Mouse (Mus musculus) CD4-positive naive resting alpha-beta T cell, adult 76 days (primary cell): ENCODE measurements around the gene Kmt2b. TPM values are rescaled to one million over a fixed set of nuclear protein-coding genes. Genes with fewer than 3 reads are reported as not detected.

Source experiments
- total RNA-seq: library from RNA; stranded (reverse); gene quantifications from one replicate; pipeline ENCODE4 v1.2.4, GENCODE M21; 2023

The Kmt2b gene
- total RNA-seq: 101 TPM

GRCm38 (mm10) chr7:30588676-30589434 is at the start of gene Kmt2b:
Gene Kmt2b (minus strand): TSS chr7:30588726.

DNA sequence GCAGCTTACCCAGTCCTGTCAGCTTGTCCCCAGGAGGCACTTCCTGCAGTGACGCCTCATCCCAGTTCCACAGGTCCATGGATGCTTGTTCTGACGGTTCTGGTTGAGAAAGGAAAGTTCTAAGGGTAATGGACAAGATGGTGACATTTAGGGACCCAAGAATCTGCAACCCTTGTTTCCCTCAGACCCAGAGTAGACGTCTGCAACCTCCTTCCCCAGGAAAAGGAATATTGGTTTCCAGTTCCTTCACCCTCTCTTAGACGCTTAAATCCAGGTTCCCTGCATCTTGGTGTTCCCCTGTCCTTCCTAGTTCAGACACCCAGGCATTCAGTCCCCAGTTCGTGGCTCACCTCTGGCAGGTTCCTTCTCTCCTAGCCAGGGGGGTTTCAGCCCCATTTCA is 47.2 kb upstream of the Kmt2b start, which contains the start of gene Etv2:
Etv2 (minus strand) TSS at position 101 of the 400 bp plus-strand sequence.

DNA sequence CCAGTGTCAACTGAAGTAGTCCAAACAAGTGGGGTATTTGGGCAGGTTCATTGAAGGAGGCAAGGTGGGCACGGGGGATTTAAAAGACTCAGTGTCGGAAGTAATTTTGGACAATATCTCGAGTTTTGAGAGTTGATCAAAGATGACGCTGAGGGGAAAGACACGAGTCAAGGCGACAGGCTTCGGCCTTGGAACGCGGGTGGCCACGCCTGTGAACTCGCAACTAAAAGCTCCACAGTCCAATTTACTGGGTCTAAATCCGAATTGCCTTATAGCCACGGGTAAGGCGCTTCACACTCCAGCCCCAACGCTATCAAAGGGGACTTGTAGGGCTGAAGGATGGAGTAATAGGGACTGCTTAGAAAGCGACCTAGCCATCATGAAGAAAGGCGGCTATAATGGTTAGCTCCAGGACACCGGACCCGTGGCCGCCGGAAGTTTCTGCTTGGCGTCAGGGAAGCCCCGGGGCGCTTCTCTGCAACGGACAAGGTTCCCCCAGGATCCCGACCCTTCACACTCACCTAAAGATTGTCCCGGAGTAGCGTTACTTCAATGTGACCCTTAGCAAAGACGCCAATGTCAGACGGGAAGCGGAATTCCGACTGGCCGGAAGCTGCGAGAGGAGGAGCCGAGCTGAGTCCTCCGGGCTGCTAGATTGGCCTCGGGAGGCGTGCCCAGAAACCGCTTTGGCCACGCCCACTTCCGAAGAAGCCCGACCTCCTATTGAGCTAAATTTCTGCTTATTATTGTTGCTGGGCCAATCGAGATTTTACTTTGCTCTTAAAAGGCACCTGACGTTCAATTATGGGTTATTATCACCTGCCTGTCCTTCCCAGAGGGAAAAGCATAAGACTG is 37.2 kb upstream of the Kmt2b start, which contains the start of gene Cox6b1:
Cox6b1 (minus strand) TSS at position 622 of the 855 bp plus-strand sequence.

DNA sequence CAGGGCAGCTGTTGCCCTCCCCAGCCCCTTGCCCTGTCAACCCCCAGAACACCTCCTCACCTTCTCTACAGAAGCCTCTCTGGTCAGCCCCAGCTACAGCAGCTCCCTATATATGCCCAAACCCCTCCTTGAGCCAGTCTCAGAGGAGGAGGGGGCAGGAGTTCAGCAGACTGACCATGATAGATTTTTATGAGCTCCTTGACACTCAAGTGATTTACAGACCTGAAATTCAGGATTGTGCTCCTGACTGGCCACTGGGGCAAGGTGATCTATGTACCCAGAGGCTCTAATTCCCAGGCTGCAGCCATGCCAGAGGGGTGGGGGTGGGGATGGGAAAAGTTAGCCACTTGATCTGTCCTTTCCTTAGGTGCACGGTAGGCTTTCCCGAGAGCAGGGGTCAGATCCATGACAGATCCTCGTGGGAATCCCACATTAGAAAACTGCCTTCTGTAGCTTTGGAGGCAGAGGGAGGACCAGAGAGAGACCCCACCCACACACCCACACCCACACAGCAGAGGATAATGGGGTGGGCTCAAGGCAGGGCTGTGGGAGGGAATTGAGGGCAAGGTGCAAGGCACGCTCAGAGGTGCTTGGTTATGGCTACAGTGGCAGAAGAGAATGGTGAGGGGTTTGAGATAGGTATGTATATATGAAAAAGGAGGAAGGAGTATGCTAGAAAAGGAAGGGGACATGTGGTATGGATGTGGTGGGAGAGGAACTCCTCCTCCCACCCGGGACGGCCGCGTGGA is 24.3 kb upstream of the Kmt2b start, which contains the start of gene Upk1a:
Upk1a (minus strand) TSS at position 194 of the 749 bp plus-strand sequence.

DNA sequence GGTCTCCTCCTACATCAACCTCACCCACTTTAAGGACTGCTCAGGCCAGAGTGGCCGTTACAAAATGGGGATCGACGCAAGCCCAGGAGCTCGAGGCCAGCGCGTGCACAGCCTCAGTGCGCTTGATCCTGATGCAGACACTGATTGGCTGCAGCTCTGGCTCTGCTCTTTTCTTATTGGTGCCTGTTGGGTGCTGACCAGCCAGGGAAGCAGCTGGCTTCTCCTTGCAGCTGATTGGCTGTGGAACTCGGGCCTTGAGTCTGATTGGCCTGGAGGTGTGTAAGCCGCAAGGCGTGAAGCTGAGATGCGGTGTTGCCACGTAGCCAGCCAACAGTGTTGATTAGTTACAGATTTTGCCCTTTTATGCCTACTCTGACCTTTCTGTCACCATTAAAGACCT is 10.3 kb upstream of the Kmt2b start, which contains the start of gene Zbtb32:
Zbtb32 (minus strand) TSS at position 124 of the 400 bp plus-strand sequence.

GRCm38 (mm10) chr7:30564970-30565571 is 23.5 kb downstream of the Kmt2b start, which contains the start of gene Igflr1:
Gene Igflr1 (plus strand): TSS chr7:30565427.

GRCm38 (mm10) chr7:30563117-30563905 is 25.2 kb downstream of the Kmt2b start, which contains the start of the genes U2af1l4, Gm49396 and Psenen:
Gene U2af1l4 (plus strand): TSS chr7:30563301.
Gene Gm49396 (plus strand): TSS chr7:30563344.
Gene Psenen (minus strand): TSS chr7:30563627.

DNA sequence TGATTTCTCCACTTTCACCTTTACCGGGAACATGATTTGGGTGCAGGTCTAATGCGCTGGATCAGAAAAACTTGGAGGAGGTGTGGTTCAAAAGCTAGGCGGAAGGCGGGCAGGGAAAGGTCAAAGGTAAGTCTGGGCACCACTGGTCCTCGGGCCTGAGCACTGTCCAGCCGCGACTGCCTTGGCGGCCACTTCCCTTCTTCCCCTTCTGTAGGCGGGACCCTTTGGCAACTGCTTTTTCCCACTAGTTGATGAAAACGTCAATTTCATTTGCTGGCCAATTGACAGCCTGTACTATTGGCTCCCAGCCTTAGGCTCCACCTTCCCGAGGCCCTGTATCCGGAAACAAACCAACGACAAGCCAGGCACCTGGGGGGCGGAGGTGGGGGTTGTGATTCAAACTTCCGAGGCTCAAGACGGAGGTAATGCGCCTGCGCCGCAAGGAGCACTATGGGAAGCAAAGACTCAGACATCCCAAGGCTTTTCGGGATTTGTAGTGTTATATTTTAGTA is 29.0 kb downstream of the Kmt2b start, which contains the start of gene Lin37:
Lin37 (minus strand) TSS at position 396 of the 512 bp plus-strand sequence.

DNA sequence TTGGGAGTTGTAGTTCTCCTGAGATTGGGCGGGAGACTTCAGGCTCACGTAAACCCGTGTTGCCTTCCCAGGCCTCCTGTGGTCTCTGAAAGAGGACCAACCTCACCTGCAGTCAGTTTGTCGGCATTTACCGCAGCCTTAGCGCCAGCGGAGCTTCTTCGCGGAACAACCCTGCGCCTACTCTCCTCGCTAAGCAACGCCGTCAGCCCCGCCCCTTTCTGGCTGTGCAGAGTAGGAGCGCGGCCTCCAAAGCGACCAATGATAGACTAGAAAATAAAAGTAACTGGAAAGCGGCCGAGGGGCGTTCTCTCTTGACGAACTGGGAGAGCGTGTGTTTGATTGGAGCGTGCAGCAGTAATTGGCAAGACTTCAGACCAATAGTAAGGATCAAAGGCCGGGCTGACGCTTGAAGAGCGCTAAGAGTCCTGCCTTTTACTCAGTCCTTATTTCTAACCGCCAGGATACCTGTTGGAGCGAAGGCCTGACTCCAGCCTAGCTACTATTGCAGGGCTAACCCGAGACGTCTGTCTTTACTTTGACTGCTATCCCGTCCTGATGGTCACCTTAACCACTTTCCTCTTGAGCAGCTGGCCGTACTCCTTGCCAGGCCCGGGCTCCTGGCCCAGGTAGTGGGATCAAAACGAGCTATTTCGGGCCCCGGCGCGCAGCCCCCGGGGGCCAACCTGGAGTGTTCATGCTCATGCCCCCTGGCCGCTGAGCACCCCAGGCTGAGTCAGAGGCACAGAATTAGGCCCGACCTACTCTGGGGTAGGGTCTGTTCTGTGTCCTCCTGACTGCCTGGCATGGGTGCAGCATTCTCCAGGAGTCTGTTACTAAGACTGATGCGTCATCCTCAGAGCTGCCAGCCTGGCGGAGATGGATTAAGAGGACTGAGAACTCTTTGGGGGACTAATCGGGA is 36.2 kb downstream of the Kmt2b start, which contains the start of the genes Hspb6 and Proser3:
Hspb6 (plus strand) TSS at position 77 of the 919 bp plus-strand sequence.
Proser3 (minus strand) TSS at position 198 of the 919 bp plus-strand sequence.

DNA sequence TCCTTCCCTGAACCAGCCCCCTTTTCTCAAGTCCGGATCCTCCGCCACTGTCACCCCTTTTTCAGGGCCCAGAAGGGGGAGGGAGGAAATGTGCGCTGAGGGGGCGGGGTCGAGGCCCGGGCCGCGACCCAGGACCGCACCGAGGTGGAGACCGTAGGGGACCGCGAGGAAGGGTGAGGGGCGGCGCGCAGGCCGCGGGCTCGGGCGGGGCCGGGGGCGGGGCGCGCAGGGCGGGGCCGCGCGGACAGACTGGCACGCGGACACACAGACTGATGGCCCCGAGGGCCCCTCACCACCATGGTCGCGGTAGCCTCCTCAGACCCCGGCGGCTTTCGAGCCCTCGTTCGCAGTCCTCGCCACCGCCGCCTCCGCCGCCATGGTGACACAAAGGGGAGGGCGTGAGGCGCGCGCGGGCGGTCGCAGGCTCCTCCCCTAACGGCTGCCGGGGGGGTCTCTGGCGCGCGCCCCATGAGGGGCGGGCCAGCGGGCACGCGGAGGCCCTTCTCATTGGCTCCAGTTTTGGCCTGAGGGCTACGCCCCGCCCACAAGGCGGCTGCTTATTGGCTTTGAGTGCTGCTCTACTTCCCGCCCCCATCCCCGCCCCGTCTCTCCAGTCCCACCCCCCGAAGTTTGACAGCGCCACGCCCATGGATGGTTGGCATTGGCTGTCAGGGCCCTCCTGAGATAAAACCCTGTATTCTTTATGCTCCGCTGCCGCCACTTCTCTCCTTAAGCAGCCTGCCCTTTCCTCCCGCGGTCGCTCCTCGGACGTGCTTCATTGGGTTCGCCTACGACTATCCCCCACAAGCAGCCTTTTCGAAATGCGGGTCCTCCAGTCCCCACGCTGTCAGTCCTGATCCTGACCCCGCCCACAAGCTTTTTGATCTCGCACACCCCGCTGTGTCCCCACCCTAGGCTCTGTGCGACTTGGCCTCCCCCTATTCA is 53.6 kb downstream of the Kmt2b start, which contains the start of gene Arhgap33:
Arhgap33 (minus strand) TSS at position 428 of the 945 bp plus-strand sequence.

Other genes with a start within 250 kb of the Kmt2b start
- not detected for gene Lrfn3, start 226.0 kb downstream of the Kmt2b start, total RNA-seq
- 30.8 TPM for gene Tyrobp, start 175.0 kb downstream of the Kmt2b start, total RNA-seq
- gene Hcst, start 168.9 kb downstream of the Kmt2b start, total RNA-seq: 153 TPM
- gene Nfkbid, start 167.0 kb downstream of the Kmt2b start, total RNA-seq: 83.8 TPM
- 1.3 TPM for gene Aplp1, start 143.2 kb downstream of the Kmt2b start, total RNA-seq
- gene Kirrel2, start 131.0 kb downstream of the Kmt2b start, total RNA-seq: not detected
- gene Nphs1, start 130.4 kb downstream of the Kmt2b start, total RNA-seq: 0.29 TPM
- gene Prodh2, start 95.1 kb downstream of the Kmt2b start, total RNA-seq: not detected
- gene Arhgap33, start 53.7 kb downstream of the Kmt2b start, total RNA-seq: 5.4 TPM
- gene Hspb6, start 36.5 kb downstream of the Kmt2b start, total RNA-seq: 1.5 TPM
- 8.9 TPM for gene Proser3, start 36.4 kb downstream of the Kmt2b start, total RNA-seq
- gene Lin37, start 28.9 kb downstream of the Kmt2b start, total RNA-seq: 34.1 TPM
- gene U2af1l4, start 25.4 kb downstream of the Kmt2b start, total RNA-seq: 62.4 TPM
- 24.2 TPM for gene Gm49396, start 25.4 kb downstream of the Kmt2b start, total RNA-seq
- gene Psenen, start 25.1 kb downstream of the Kmt2b start, total RNA-seq: 122 TPM
- 36.2 TPM for gene Igflr1, start 23.3 kb downstream of the Kmt2b start, total RNA-seq
- not detected for gene Zbtb32, start 10.2 kb upstream of the Kmt2b start, total RNA-seq
- not detected for gene Upk1a, start 24.1 kb upstream of the Kmt2b start, total RNA-seq
- 159 TPM for gene Cox6b1, start 37.4 kb upstream of the Kmt2b start, total RNA-seq
- gene Etv2, start 47.1 kb upstream of the Kmt2b start, total RNA-seq: not detected
- gene Rbm42, start 61.6 kb upstream of the Kmt2b start, total RNA-seq: 95.6 TPM
- gene Haus5, start 76.3 kb upstream of the Kmt2b start, total RNA-seq: 33.8 TPM
- not detected for gene Pmis2, start 82.9 kb upstream of the Kmt2b start, total RNA-seq
- gene 2200002J24Rik, start 110.2 kb upstream of the Kmt2b start, total RNA-seq: not detected
- not detected for gene Atp4a, start 123.5 kb upstream of the Kmt2b start, total RNA-seq
- 29.7 TPM for gene Tmem147, start 140.8 kb upstream of the Kmt2b start, total RNA-seq
- not detected for gene Gapdhs, start 155.0 kb upstream of the Kmt2b start, total RNA-seq
- gene Sbsn, start 162.7 kb upstream of the Kmt2b start, total RNA-seq: 6.8 TPM
- gene Dmkn, start 175.0 kb upstream of the Kmt2b start, total RNA-seq: not detected
- gene Krtdap, start 199.2 kb upstream of the Kmt2b start, total RNA-seq: not detected
- 1.1 TPM for gene Ffar2, start 235.0 kb upstream of the Kmt2b start, total RNA-seq